Mouse (Mus musculus) heart, adult 18-20 months (tissue): ENCODE data around the gene Olfr476. TPM values are rescaled to one million over a fixed set of nuclear protein-coding genes. Genes with fewer than 3 reads are reported as not detected.
"Not testable (repeated sequence)": the region's sequence is repeated elsewhere in the genome, so short reads cannot be mapped to it uniquely, and the experiment has no call there.

Source experiments
- DNase-seq, 2 experiments: peaks; one replicate each; pipeline ENCODE4 v3.0.0; 2021 to 2022; ENCODE audit warnings: mixed read lengths in 1 of 2
- long read RNA-seq, 2 experiments: library from polyadenylated mRNA; stranded (forward); transcript quantifications; one replicate each; pipeline ENCODE4 v2.0.0; 2021
- total RNA-seq, 2 experiments: library from RNA; stranded (reverse); gene quantifications; 2 replicates each; pipeline ENCODE4 v1.2.3; 2021

The Olfr476 gene
- not detected for total RNA-seq
- long read RNA-seq, experiment 1 = 0 reads
- long read RNA-seq, experiment 2 = 0 reads

GRCm38 (mm10) chr7:107964503-107964902, at the start of gene Olfr476:
Olfr476 (plus strand) TSS chr7:107964803.
- DNase-seq = no peak

DNA sequence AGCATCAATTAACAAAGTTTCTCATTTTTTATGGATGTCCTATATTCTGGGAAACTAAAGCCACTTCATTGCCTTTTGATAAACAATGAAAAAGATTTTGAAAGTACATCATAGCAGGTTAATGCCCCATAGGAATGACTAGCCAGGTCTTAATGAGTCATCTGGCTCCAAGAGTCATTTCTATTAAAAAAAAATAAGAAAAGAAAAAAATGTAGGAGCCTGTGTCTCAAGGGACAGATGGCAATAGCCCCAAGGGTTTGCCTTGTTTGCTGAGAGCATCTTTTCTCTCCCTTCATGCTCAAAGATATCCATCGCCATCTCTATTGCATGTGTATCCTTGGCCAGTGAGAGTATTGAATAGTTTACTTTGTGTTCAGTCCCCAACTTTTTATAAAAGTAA, 34.5 kb upstream of the Olfr476 start, which contains the start of gene Olfr473:
Gene Olfr473 (plus strand): TSS at position 301 of the 400 bp plus-strand sequence.
- no peak for DNase-seq

DNA sequence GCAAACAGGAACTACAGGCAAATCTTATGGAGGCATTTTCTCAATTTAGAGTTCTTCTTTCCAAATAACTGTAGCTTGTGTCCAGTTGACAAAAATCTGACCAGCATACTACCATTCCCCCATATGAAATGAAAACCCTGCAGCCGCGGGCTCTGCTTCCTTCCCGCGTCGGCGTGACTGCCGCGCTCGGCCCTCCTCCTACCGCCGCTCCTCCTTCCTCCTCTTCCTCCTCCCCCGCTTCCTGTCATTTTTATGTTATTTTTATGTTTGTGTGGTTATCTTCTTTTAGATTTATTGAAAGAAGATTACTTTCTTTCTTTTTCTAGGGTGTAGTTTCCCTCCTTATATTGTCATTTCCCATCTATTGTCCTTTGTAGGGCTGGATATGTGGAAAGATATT, 12.1 kb upstream of the Olfr476 start:
- DNase-seq = not testable (repeated sequence)

GRCm38 (mm10) chr7:107954343-107954742, 10.3 kb upstream of the Olfr476 start, which contains the start of gene Olfr474:
Olfr474 (plus strand) TSS chr7:107954643.
- no peak for DNase-seq

GRCm38 (mm10) chr7:107986393-107986792, 21.8 kb downstream of the Olfr476 start, which contains the start of gene Olfr477:
Olfr477 (plus strand) TSS chr7:107986693.
- DNase-seq = no peak

GRCm38 (mm10) chr7:108014256-108014655, 49.7 kb downstream of the Olfr476 start:
- not testable (repeated sequence) for DNase-seq

Other genes with a start within 250 kb of the Olfr476 start
- not detected for gene Cyb5r2, start 206.8 kb upstream of the Olfr476 start, total RNA-seq
- gene Ovch2, start 163.6 kb upstream of the Olfr476 start, total RNA-seq = not detected
- gene Olfr467, start 152.5 kb upstream of the Olfr476 start, total RNA-seq = not detected
- gene Olfr469, start 139.3 kb upstream of the Olfr476 start, total RNA-seq = not detected
- not detected for gene Olfr470, start 117.3 kb upstream of the Olfr476 start, total RNA-seq
- not detected for gene Olfr472, start 66.9 kb upstream of the Olfr476 start, total RNA-seq
- not detected for gene Olfr473, start 34.4 kb upstream of the Olfr476 start, total RNA-seq
- gene Olfr474, start 10.2 kb upstream of the Olfr476 start, total RNA-seq = not detected
- gene Olfr477, start 21.9 kb downstream of the Olfr476 start, total RNA-seq = not detected
- not detected for gene Olfr478, start 69.2 kb downstream of the Olfr476 start, total RNA-seq
- gene Olfr479, start 85.9 kb downstream of the Olfr476 start, total RNA-seq = not detected
- gene Olfr480, start 102.5 kb downstream of the Olfr476 start, total RNA-seq = not detected
- gene Olfr481, start 115.1 kb downstream of the Olfr476 start, total RNA-seq = not detected
- 1 to 10 TPM in 1 of 2 experiments, under 1 TPM in 1; 0.87 to 1.1 TPM for gene Olfr482, start 132.8 kb downstream of the Olfr476 start, total RNA-seq
- gene Olfr483, start 136.0 kb downstream of the Olfr476 start, total RNA-seq = not detected
- gene Olfr484, start 162.6 kb downstream of the Olfr476 start, total RNA-seq = not detected
- gene Olfr485, start 195.1 kb downstream of the Olfr476 start, total RNA-seq = not detected
- gene Olfr486, start 207.9 kb downstream of the Olfr476 start, total RNA-seq = not detected
- gene Olfr487, start 249.8 kb downstream of the Olfr476 start, total RNA-seq = not detected